Mouse (Mus musculus): Measurements from ENCODE around the gene Pex11g.

The Pex11g gene

GRCm38 (mm10) chr8:3481605-3482004 is 14.1 kb upstream of the Pex11g start:
- no peak for DNase-seq (ENCODE audit: low spot score)

GRCm38 (mm10) chr8:3480221-3480785 is 12.8 kb upstream of the Pex11g start:
- DNase-seq (ENCODE audit: low spot score), result no peak

GRCm38 (mm10) chr8:3475715-3476429 is 8.4 kb upstream of the Pex11g start:
- DNase-seq (ENCODE audit: low spot score), result no peak

DNA sequence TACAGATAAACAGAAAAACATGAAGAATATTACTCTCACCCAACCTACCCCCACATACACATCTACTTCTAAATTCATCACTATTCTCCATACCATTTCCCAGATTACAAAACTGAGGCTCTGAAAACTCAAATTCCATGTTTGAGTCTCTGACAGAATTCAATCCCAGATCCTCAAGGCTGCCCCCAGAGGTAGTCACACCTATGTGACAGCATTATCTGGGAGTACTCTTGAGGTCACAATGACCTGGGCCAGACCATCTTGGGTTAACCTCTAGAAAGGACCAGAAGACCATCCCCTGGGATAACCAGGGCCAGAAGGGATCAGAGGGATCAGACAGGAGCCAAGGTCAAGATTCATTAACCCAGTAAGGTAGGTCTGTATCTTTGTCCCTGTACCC is 3.1 kb upstream of the Pex11g start, which contains the start of gene Tex45:
TSS of gene Tex45 (plus strand) at position 301 of the 400 bp plus-strand sequence.
- DNase-seq (ENCODE audit: low spot score), result no peak

DNA sequence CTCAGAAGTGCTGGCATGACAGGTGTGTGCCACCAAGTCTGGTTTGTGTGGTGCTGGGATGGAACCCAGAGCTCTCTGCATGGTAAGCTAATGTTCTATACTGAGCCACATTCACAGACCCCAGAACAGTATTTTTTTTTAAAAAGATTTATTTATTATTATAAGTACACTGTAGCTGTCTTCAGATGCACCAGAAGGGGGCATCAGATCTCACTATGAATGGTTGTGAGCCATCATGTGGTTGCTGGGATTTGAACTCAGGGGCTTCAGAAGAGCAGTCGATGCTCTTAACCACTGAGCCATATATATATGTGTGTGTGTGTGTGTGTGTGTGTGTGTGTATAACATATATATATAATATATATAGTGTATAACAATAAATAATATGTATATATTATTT is 1.4 kb upstream of the Pex11g start:
- no peak for DNase-seq (ENCODE audit: low spot score)

- DNase-seq (ENCODE audit: low spot score), result no peak
Observed at GRCm38 (mm10) chr8:3467886-3468545, 536 bp upstream of the Pex11g start.

DNA sequence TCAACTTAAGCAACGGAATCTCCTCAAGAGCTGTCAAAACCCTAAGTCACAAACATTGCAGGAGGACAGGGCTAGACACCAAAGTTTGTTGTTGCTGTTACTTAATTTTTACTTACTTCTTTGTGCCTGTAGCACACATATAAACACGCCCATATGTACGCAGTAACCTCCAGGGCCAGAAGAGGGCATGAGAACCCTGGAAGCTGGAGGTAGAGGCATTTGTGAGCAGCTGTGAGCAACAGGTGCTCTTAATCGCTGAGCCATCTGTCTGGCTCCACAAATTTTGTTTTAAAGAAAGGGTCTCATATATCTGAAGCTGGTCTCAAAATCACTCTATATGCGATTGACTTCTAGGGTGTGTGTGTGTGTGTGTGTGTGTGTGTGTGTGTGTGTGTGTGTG is 3.2 kb downstream of the Pex11g start:
- peak; percentile 49 for DNase-seq (ENCODE audit: low spot score)

DNA sequence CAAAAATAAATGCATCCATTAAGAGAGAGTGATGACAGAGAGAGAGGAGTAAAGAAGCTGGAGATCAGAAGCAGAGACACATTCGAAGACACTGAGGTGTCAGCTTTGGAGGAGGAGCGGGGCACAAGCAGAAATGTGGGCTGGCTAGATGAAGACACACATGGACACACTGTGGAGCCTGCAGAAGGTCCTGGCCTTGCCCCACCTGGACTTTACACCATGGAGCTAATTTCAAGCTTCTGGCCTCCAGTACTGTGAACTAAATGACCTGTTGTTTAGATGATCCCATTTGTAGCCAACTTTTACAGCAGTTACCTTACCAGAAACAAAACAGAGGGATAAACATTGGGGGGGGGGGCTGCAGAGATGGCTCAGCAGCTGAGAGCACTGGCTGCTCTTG is 4.2 kb downstream of the Pex11g start:
- no peak for DNase-seq (ENCODE audit: low spot score)

DNA sequence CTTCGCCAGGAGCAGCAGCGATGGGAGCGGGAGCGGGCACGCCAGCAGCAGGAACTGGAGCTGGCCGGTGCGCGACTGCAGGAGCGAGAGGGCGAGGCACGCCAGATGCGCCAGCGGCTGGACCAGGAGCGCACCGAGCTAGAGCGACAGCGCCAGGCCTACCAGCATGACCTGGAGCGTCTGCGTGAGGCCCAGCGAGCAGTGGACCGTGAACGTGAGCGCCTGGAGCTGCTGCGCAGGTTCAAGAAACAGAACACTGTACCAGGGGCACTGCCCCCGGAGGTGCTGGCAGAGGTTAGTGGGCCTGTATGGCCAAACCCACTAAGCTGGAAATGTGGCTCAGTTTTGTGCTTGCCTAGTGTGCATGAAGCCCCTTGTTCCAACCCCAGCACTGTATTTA is 15.5 kb downstream of the Pex11g start:
- no peak for DNase-seq (ENCODE audit: low spot score)

DNA sequence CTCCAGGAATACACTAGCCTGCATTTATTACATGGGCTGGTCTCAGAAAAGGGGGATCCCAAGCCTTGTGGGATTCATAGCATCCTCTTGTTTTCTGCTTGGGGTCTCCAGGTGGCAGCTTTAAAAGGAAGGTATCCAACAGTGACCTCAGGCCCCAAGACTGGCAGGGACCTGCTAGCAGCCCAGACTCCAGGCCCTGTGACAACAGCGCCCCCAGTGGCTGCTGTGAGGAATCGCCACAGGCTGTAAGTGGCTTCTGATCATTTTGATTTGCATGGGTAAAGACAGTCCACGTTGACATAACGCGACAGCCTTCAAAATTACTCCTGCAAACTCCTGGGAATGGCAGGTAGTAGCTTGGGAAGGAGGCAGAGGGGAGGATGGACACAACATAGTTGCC is 16.8 kb downstream of the Pex11g start:
- peak; percentile 64 for DNase-seq (ENCODE audit: low spot score)

- DNase-seq (ENCODE audit: low spot score), result no peak
Observed at GRCm38 (mm10) chr8:3449226-3449625, 18.3 kb downstream of the Pex11g start.

GRCm38 (mm10) chr8:3439510-3439909 is 28.0 kb downstream of the Pex11g start:
- no peak for DNase-seq (ENCODE audit: low spot score)

DNA sequence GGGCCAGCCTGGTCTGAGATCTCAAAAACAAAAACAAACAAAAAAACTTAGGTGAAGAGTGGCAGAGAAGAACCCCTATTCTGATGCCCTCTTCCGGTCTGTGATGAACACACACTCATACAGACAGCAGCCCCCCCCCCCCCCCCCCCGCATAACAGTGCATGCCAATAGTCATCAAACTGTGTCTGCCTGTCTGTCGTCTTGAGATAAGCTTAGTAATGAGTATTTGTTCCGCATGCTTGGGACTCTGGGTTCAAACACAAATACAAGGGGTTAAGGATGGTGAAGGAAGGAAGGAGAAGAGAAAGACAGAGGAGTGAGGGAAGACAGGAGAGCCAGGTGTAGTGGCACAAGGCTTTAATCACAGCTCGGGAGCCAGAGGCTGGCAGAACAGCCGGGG is 31.0 kb downstream of the Pex11g start:
- DNase-seq (ENCODE audit: low spot score), result no peak

DNA sequence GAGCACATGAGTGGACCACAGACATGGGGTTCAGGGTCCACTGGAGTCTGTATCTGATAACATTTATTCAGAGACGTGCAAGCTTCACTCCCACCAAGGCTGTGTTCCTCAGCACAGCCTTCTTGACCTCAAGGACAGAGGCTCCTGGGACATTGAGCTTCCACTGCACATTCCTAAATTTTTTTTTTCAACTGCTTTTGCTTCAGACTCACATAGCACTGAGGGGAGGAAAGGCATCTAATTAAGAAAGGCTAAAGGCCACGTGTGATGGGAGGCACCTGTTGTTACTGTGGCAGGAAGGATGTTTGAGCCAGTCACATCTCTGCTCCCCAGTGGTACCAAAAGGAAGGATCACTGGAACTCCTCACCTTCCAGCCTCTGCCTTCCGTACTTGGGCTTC is 36.4 kb downstream of the Pex11g start:
- no peak for DNase-seq (ENCODE audit: low spot score)

- DNase-seq (ENCODE audit: low spot score), result peak; percentile 92
Observed at GRCm38 (mm10) chr8:3429966-3430365, 37.5 kb downstream of the Pex11g start.

GRCm38 (mm10) chr8:3428426-3428825 is 39.1 kb downstream of the Pex11g start:
- DNase-seq (ENCODE audit: low spot score), result no peak

- DNase-seq (ENCODE audit: low spot score), result no peak
Observed at GRCm38 (mm10) chr8:3426211-3426610, 41.3 kb downstream of the Pex11g start.

DNA sequence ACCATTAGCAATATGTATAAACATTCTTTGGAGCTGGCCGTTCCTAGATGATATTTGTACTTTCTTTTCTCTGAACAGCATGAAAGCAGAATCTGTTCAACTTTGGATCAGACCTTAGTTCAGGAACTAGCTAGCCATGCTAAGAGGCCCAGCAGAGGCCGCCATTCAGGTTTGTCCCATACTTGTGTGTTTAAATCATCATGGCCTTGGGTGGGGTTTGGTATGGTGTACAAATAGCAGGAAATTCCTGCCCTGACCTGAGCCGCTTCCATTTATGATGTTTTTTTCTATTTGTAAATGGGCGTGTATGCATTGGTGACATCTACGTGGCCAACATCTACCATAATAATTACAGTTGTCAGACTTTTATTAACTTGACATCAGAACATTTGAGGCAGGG is 42.3 kb downstream of the Pex11g start:
- DNase-seq (ENCODE audit: low spot score), result peak; percentile 63

DNA sequence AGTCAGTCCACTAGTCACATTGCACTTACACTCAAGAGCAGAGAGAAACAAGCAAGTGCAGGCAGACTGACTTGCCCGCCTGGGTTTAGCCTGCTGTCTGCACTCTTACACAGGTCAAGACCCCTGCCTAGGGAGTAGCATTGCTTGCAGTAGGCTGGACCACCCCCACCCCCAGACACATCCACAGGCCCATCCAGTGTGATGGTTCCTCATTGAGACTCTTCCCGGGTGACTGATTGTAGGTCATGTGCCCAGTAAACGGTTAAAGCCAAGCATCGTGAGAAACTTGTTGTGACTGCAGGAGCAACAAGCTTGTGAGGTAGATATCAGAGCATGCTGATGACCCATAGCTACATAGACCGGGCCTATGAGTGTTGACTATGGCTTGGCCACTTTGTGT is 46.0 kb downstream of the Pex11g start:
- DNase-seq (ENCODE audit: low spot score), result no peak

- no peak for DNase-seq (ENCODE audit: low spot score)
Observed at GRCm38 (mm10) chr8:3420105-3420706, 47.3 kb downstream of the Pex11g start.

DNA sequence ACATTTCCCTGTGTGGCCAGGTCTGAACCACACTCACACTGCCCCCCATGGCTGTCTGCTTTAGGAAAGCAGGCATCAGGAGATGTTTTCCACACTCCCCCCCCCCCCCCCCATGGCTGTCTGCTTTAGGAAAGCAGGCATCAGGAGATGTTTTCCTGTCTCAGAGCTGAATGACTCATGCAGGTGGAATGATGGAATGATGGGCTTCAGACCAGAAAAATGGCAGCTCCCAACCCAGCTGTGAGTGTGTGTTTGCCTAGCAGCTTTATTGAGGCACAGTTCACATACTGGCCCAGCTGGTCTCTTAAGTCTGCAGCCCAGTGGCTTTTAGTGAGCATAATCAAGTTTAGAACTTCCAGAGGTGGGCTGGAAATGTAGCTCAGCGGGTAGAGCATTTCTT is 49.4 kb downstream of the Pex11g start:
- peak; percentile 56 for DNase-seq (ENCODE audit: low spot score)

DNA sequence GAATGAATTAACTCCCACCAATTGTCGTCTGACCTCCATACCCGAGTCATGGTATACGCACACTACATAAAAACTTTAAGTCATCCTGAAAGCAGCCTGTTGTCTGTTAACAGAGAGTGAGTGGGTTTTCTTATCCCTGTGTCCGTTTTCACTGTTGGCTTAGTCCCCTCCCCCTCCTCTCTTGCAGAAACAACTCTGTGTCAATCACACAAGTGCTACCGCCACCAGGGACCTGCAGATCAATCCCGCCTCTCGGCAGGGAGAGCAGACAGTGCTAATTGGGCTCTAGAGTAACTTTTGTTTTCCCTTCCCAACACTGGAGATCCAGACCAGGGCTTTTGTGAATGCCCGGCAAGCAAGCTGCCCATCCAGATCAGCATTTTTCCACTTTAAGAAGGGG is 50.0 kb downstream of the Pex11g start:
- DNase-seq (ENCODE audit: low spot score), result no peak

- no peak for DNase-seq (ENCODE audit: low spot score)
Observed at GRCm38 (mm10) chr8:3416846-3417245, 50.6 kb downstream of the Pex11g start.

Data from urinary bladder, postnatal 14 days (tissue).